Mouse (Mus musculus): Measurements from ENCODE around the gene Zcchc4. TPM values are rescaled to one million over a fixed set of nuclear protein-coding genes. Genes with fewer than 3 reads are reported as not detected.

Gene Zcchc4
- polyA plus RNA-seq (2012; fragmentation: generic; extraction: Trizol), result 1 to 10 TPM in 1 of 2 experiments, under 1 TPM in 1; 0.68 to 6.1 TPM

GRCm38 (mm10) chr5:52775237-52775636 is at the start of gene Zcchc4:
Zcchc4 (plus strand) TSS chr5:52775409.

GRCm38 (mm10) chr5:52741391-52742111 is 33.7 kb upstream of the Zcchc4 start, which contains the start of gene Pi4k2b:
Pi4k2b (plus strand) TSS chr5:52741574.

GRCm38 (mm10) chr5:52833761-52834274 is 58.6 kb downstream of the Zcchc4 start, which contains the start of gene Anapc4:
Anapc4 (plus strand) TSS chr5:52834012.

Other genes with a start within 250 kb of the Zcchc4 start
- not detected for gene Lgi2, start 208.9 kb upstream of the Zcchc4 start, polyA plus RNA-seq (2012; fragmentation: generic; extraction: Trizol)
- 1 to 10 TPM in 1 of 2 experiments, under 1 TPM in 1; 0.42 to 3.3 TPM for gene Sepsecs, start 105.7 kb upstream of the Zcchc4 start, polyA plus RNA-seq (2012; fragmentation: generic; extraction: Trizol)
- gene Pi4k2b, start 33.8 kb upstream of the Zcchc4 start, polyA plus RNA-seq (2012; fragmentation: generic; extraction: Trizol), result 1 to 10 TPM in 1 of 2 experiments, under 1 TPM in 1; 0.84 to 2.5 TPM
- 10 to 100 TPM in 1 of 2 experiments, 1 to 10 TPM in 1; 9.4 to 92.9 TPM for gene Anapc4, start 58.6 kb downstream of the Zcchc4 start, polyA plus RNA-seq (2012; fragmentation: generic; extraction: Trizol)